Mouse (Mus musculus) heart, adult 11 months (tissue): ENCODE results near the gene Synpo2l.
"Not testable (repeated sequence)": the region's sequence is repeated elsewhere in the genome, so short reads cannot be mapped to it uniquely, and the experiment has no call there.

Experiments used
- DNase-seq: peaks from one replicate; pipeline ENCODE4 v3.0.0; 2022

The Synpo2l gene

GRCm38 (mm10) chr14:20668154-20668810, at the start of gene Synpo2l:
Gene Synpo2l, minus strand, starts transcription at chr14:20668354.
- peak; percentile 98 for DNase-seq

- peak; percentile 90 for DNase-seq
These were observed 45.7 kb upstream of the Synpo2l start for GRCm38 (mm10) chr14:20713832-20714231.

- no peak for DNase-seq
These were observed 40.1 kb upstream of the Synpo2l start for GRCm38 (mm10) chr14:20708239-20708638.

GRCm38 (mm10) chr14:20707201-20708190, 39.3 kb upstream of the Synpo2l start, which contains the start of gene Zswim8:
Gene Zswim8, plus strand, starts transcription at chr14:20707552.
- peak; percentile 99 for DNase-seq

GRCm38 (mm10) chr14:20703461-20703860, 35.3 kb upstream of the Synpo2l start:
- DNase-seq: not testable (repeated sequence)

GRCm38 (mm10) chr14:20702741-20703381, 34.7 kb upstream of the Synpo2l start, which contains the start of gene Chchd1:
Gene Chchd1, plus strand, starts transcription at chr14:20703006.
- peak; percentile 99 for DNase-seq

GRCm38 (mm10) chr14:20702096-20702740, 34.1 kb upstream of the Synpo2l start:
- no peak for DNase-seq

GRCm38 (mm10) chr14:20701554-20701953, 33.4 kb upstream of the Synpo2l start:
- no peak for DNase-seq

- peak; percentile 86 for DNase-seq
These were observed 32.2 kb upstream of the Synpo2l start for GRCm38 (mm10) chr14:20700362-20700761.

GRCm38 (mm10) chr14:20698515-20698914, 30.4 kb upstream of the Synpo2l start:
- no peak for DNase-seq

GRCm38 (mm10) chr14:20696986-20697385, 28.8 kb upstream of the Synpo2l start:
- peak; percentile 94 for DNase-seq

- DNase-seq: peak; percentile 95
These were observed 27.8 kb upstream of the Synpo2l start for GRCm38 (mm10) chr14:20695761-20696520.

- DNase-seq: peak; percentile 99
These were observed 27.0 kb upstream of the Synpo2l start, which contains the start of gene Fut11 for GRCm38 (mm10) chr14:20694884-20695760. Gene Fut11, plus strand, starts transcription at chr14:20694968.

- DNase-seq: peak; percentile 88
These were observed 26.2 kb upstream of the Synpo2l start for GRCm38 (mm10) chr14:20694185-20694883.

GRCm38 (mm10) chr14:20693589-20694101, 25.5 kb upstream of the Synpo2l start:
- peak; percentile 91 for DNase-seq

- peak; percentile 88 for DNase-seq
These were observed 23.6 kb upstream of the Synpo2l start for GRCm38 (mm10) chr14:20691772-20692171.

GRCm38 (mm10) chr14:20689009-20689408, 20.9 kb upstream of the Synpo2l start:
- no peak for DNase-seq

- DNase-seq: no peak
These were observed 18.4 kb upstream of the Synpo2l start for GRCm38 (mm10) chr14:20686576-20686975.

- DNase-seq: no peak
These were observed 14.3 kb upstream of the Synpo2l start for GRCm38 (mm10) chr14:20682498-20682897.

GRCm38 (mm10) chr14:20681742-20682141, 13.6 kb upstream of the Synpo2l start:
- no peak for DNase-seq
